Mouse (Mus musculus) heart, embryonic 15.5 days (tissue): ENCODE results near the gene Lrp2. TPM values are rescaled to one million over a fixed set of nuclear protein-coding genes. Genes with fewer than 3 reads are reported as not detected.

ENCODE experiments used
- ATAC-seq: fragments of 200-750 bp; cut with Nextera tagmentation; replicated peaks from 2 replicates; pipeline ENCODE4 v1.8.0; 2017; ENCODE audit warnings: low read depth, moderate TSS enrichment; ENCODE audit not compliant: insufficient number of reproducible peaks, insufficient read depth, low FRiP score
- H3K27ac ChIP-seq: fragments of 300-500 bp; sonication (generic); 2 replicates; pipeline ENCODE4 v1.5.1; 2015; ENCODE audit warnings: mild to moderate bottlenecking, inconsistent platforms
- H3K27me3 ChIP-seq: fragments of 300-500 bp; sonication (generic); 2 replicates; pipeline ENCODE4 v1.6.1; 2015; ENCODE audit warnings: inconsistent platforms
- H3K36me3 ChIP-seq: fragments of 300-500 bp; sonication (generic); 2 replicates; pipeline ENCODE4 v1.6.1; 2015; ENCODE audit warnings: mild to moderate bottlenecking, inconsistent platforms
- H3K4me1 ChIP-seq: fragments of 300-500 bp; sonication (generic); replicated peaks from 2 replicates; pipeline ENCODE4 v1.6.1; 2015; ENCODE audit warnings: inconsistent platforms
- H3K4me2 ChIP-seq: fragments of 300-500 bp; sonication (generic); 2 replicates; pipeline ENCODE4 v1.6.1; 2015; ENCODE audit warnings: inconsistent platforms, mild to moderate bottlenecking, moderate library complexity
- H3K4me3 ChIP-seq: fragments of 300-500 bp; sonication (generic); 2 replicates; pipeline ENCODE4 v1.5.1; 2015; ENCODE audit warnings: mild to moderate bottlenecking, inconsistent platforms
- H3K9ac ChIP-seq: fragments of 300-500 bp; sonication (generic); 2 replicates; pipeline ENCODE4 v1.6.1; 2015; ENCODE audit warnings: mild to moderate bottlenecking, inconsistent platforms
- H3K9me3 ChIP-seq: fragments of 300-500 bp; sonication (generic); replicated peaks from 2 replicates; pipeline ENCODE4 v1.6.1; 2016; ENCODE audit warnings: inconsistent platforms
- WGBS: fragments of 180-500 bp; shearing (Covaris S2); methylation state at CpG from one replicate; pipeline ENCODE4 v1.1.7; 2015; ENCODE audit warnings: mixed read lengths; 5-methylcytosine and 5-hydroxymethylcytosine counted together
- polyA plus RNA-seq: library from polyadenylated mRNA; unstranded; fragments of >200 nt; fragmentation: Nextera tagmentation; extraction: Ambion mirVana; gene quantifications from 2 replicates; pipeline ENCODE4 v1.2.1, GENCODE M21; 2015

Gene Lrp2
- polyA plus RNA-seq, 1 experiment from 2014 or later = 0.25 TPM

GRCm38 (mm10) chr2:69396760-69397435, 189.0 kb downstream of the Lrp2 start:
- H3K4me3 ChIP-seq = no peak overlapping the region
- H3K36me3 ChIP-seq = no peaks in the 10 kb centered on the region
- H3K27me3 ChIP-seq = no peaks in the 10 kb centered on the region
- H3K4me2 ChIP-seq = no peak overlapping the region
- no peaks in the 10 kb centered on the region for H3K9me3 ChIP-seq
- no peak overlapping the region for H3K9ac ChIP-seq
- WGBS = 80% methylated on average over 12 of the region's 12 CpGs
- H3K4me1 ChIP-seq = no peaks in the 10 kb centered on the region
- no peak overlapping the region for H3K27ac ChIP-seq
- ATAC-seq = no peak

GRCm38 (mm10) chr2:69395597-69396248, 190.1 kb downstream of the Lrp2 start:
- Histone ChIP-seq H3K4me1 (no peaks in the 10 kb centered on the region), H3K4me3 (no peak overlapping the region), H3K4me2 (no peak overlapping the region), H3K36me3 (no peaks in the 10 kb centered on the region), H3K27ac (no peak overlapping the region), H3K27me3 (no peaks in the 10 kb centered on the region), H3K9me3 (no peaks in the 10 kb centered on the region), H3K9ac (no peak overlapping the region)
- 70% methylated on average over 9 of the region's 9 CpGs for WGBS
- ATAC-seq = no peak

GRCm38 (mm10) chr2:69393947-69394346, 191.9 kb downstream of the Lrp2 start:
- no peak for ATAC-seq
- Histone ChIP-seq H3K9me3 (no peaks in the 10 kb centered on the region), H3K36me3 (no peaks in the 10 kb centered on the region), H3K4me2 (no peak overlapping the region), H3K27ac (no peak overlapping the region), H3K9ac (no peak overlapping the region), H3K4me3 (no peak overlapping the region), H3K27me3 (no peaks in the 10 kb centered on the region), H3K4me1 (no peaks in the 10 kb centered on the region)
- 80% methylated on average over 2 of the region's 2 CpGs for WGBS

GRCm38 (mm10) chr2:69386118-69386871, 199.6 kb downstream of the Lrp2 start:
- no peak overlapping the region for H3K4me2 ChIP-seq
- ATAC-seq = no peak
- H3K4me1 ChIP-seq = no peaks in the 10 kb centered on the region
- no peak overlapping the region for H3K9ac ChIP-seq
- H3K9me3 ChIP-seq = no peaks in the 10 kb centered on the region
- 57% methylated on average over 3 of the region's 3 CpGs for WGBS
- no peak overlapping the region for H3K27ac ChIP-seq
- H3K4me3 ChIP-seq = no peak overlapping the region
- H3K36me3 ChIP-seq = no peaks in the 10 kb centered on the region
- H3K27me3 ChIP-seq = no peaks in the 10 kb centered on the region

GRCm38 (mm10) chr2:69382838-69383237, 203.0 kb downstream of the Lrp2 start:
- no peak overlapping the region for H3K9ac ChIP-seq

GRCm38 (mm10) chr2:69381740-69382139, 204.1 kb downstream of the Lrp2 start:
- ATAC-seq = no peak

More at GRCm38 (mm10) chr2:69382838-69383237, 203.0 kb downstream of the Lrp2 start:
- H3K4me1 ChIP-seq = 0 out of 2 replicates have a peak, but pooled peaks cover 4% of the 10 kb centered on the region
- no peaks in the 10 kb centered on the region for H3K36me3 ChIP-seq
- H3K27ac ChIP-seq = no peak overlapping the region
- no peak overlapping the region for H3K4me2 ChIP-seq
- no peaks in the 10 kb centered on the region for H3K27me3 ChIP-seq
- no peak for ATAC-seq
- H3K4me3 ChIP-seq = no peak overlapping the region
- WGBS = 73% methylated on average over 5 of the region's 5 CpGs
- H3K9me3 ChIP-seq = no peaks in the 10 kb centered on the region

GRCm38 (mm10) chr2:69380281-69380680, 205.6 kb downstream of the Lrp2 start, which contains the start of gene Dhrs9:
Gene Dhrs9 (plus strand): TSS chr2:69380445.
- ATAC-seq = no peak

More at GRCm38 (mm10) chr2:69381740-69382139, 204.1 kb downstream of the Lrp2 start:
- WGBS = 44% methylated on average over 8 of the region's 8 CpGs
- H3K36me3 ChIP-seq = no peaks in the 10 kb centered on the region
- H3K27ac ChIP-seq = no peak overlapping the region
- no peak overlapping the region for H3K9ac ChIP-seq
- 0 out of 2 replicates have a peak, but pooled peaks cover 4% of the 10 kb centered on the region for H3K4me1 ChIP-seq
- no peaks in the 10 kb centered on the region for H3K27me3 ChIP-seq
- H3K4me2 ChIP-seq = no peak overlapping the region
- H3K4me3 ChIP-seq = no peak overlapping the region
- H3K9me3 ChIP-seq = no peaks in the 10 kb centered on the region

GRCm38 (mm10) chr2:69379801-69380200, 206.1 kb downstream of the Lrp2 start:
- no peaks in the 10 kb centered on the region for H3K27me3 ChIP-seq
- no peaks in the 10 kb centered on the region for H3K9me3 ChIP-seq
- WGBS = 30% methylated on average over 1 of the region's 1 CpGs
- no peaks in the 10 kb centered on the region for H3K36me3 ChIP-seq
- H3K4me1 ChIP-seq = 0 out of 2 replicates have a peak, but pooled peaks cover 4% of the 10 kb centered on the region
- no peak overlapping the region for H3K4me3 ChIP-seq
- no peak overlapping the region for H3K27ac ChIP-seq
- H3K4me2 ChIP-seq = no peak overlapping the region
- ATAC-seq = no peak
- H3K9ac ChIP-seq = no peak overlapping the region

More at GRCm38 (mm10) chr2:69380281-69380680, 205.6 kb downstream of the Lrp2 start, which contains the start of gene Dhrs9:
- no peak within 1 kb of the TSS for H3K4me3 ChIP-seq
- 0 out of 2 replicates have a peak, but pooled peaks cover 4% of the 10 kb centered on the region for H3K4me1 ChIP-seq
- no peaks in the 10 kb centered on the region for H3K9me3 ChIP-seq
- H3K9ac ChIP-seq = no peak within 1 kb of the TSS
- no peaks in the 10 kb centered on the region for H3K36me3 ChIP-seq
- H3K27ac ChIP-seq = no peak within 1 kb of the TSS
- H3K4me2 ChIP-seq = no peak within 1 kb of the TSS
- no peaks in the 10 kb centered on the region for H3K27me3 ChIP-seq
- 39% methylated on average over 13 of the region's 13 CpGs for WGBS

GRCm38 (mm10) chr2:69376780-69377179, 209.1 kb downstream of the Lrp2 start:
- Histone ChIP-seq H3K27me3 (no peaks in the 10 kb centered on the region), H3K27ac (no peak overlapping the region), H3K36me3 (no peaks in the 10 kb centered on the region), H3K4me3 (no peak overlapping the region), H3K9me3 (no peaks in the 10 kb centered on the region), H3K9ac (no peak overlapping the region), H3K4me2 (no peak overlapping the region), H3K4me1 (0 out of 2 replicates have a peak, but pooled peaks cover 4% of the 10 kb centered on the region)
- no peak for ATAC-seq
- whole genome bisulfite sequencing = 52% methylated on average over 2 of the region's 2 CpGs
